Mouse (Mus musculus) cerebellum, adult 2 months (tissue): Measurements from ENCODE around the gene Clec14a. TPM values are rescaled to one million over a fixed set of nuclear protein-coding genes. Genes with fewer than 3 reads are reported as not detected.

Source experiments
- DNase-seq, 2 experiments: peaks; one replicate each; pipeline ENCODE4 v3.0.0; 2021
- H3K27ac ChIP-seq: fragments of 200-500 bp; 2 replicates; pipeline ENCODE4 v1.5.1; 2012; ENCODE audit warnings: low read length, control low read depth, inconsistent platforms; ENCODE audit not compliant: insufficient read depth
- H3K27me3 ChIP-seq: fragments of 200-500 bp; 2 replicates; pipeline ENCODE4 v1.6.1; 2012; ENCODE audit warnings: inconsistent platforms, mild to moderate bottlenecking, low read length, moderate library complexity; ENCODE audit not compliant: control insufficient read depth, insufficient read depth
- H3K4me1 ChIP-seq: fragments of 200-500 bp; 2 replicates; pipeline ENCODE4 v1.6.1; 2011; ENCODE audit warnings: low read length; ENCODE audit not compliant: control insufficient read depth, insufficient read depth
- H3K4me3 ChIP-seq: fragments of 200-500 bp; replicated peaks from 2 replicates; pipeline ENCODE3; 2011; ENCODE audit warnings: mild to moderate bottlenecking, low read depth, low read length, control low read depth; ENCODE audit not compliant: insufficient read depth
- CTCF ChIP-seq: fragments of 200-500 bp; IDR thresholded peaks from 2 replicates; pipeline ENCODE4 v1.5.1; 2011; ENCODE audit warnings: low read depth, mild to moderate bottlenecking, control low read depth, low read length, moderate library complexity, borderline replicate concordance; ENCODE audit not compliant: insufficient read depth
- POLR2A ChIP-seq: fragments of 200-500 bp; IDR thresholded peaks from 2 replicates; pipeline ENCODE4 v1.6.1; 2011; ENCODE audit warnings: low read length, control low read depth, borderline replicate concordance; ENCODE audit not compliant: insufficient read depth
- WGBS: fragments of 180-500 bp; shearing (Covaris S2); methylation state at CpG from one replicate; pipeline ENCODE4 v1.1.7; 2018; 5-methylcytosine and 5-hydroxymethylcytosine counted together
- polyA plus RNA-seq: library from polyadenylated mRNA; depleted of rRNA; stranded (reverse); fragments of >200 nt; gene quantifications from 2 replicates; pipeline ENCODE4 v1.2.3, GENCODE M21; 2012; rRNA removed

Clec14a gene
- polyA plus RNA-seq, 1 experiment = 2.5 TPM

DNA sequence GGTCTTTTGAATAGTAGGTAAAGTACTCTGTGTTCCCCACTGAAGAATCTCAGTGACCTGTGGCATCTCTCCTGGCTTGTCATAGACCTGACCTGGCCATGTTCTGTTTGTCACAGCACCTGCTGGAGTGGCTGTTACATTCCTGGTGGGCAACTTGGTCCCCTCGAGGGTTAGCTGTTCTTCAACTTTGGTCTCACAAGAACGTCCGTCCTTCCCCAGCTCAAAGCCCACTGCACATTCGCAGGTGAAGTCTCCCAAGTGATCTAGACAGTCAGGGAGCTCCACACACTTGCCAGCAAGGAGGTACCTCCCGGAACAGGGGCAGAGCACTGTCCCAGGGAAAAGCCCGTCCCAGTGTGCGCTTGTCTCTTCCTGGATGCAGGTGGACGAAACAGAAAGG, 1.3 kb downstream of the Clec14a start:
- H3K27ac ChIP-seq = no peak overlapping the region; the same call in 1 of the 2 replicates
- TF ChIP-seq POLR2A (no peak), CTCF (no peak)
- H3K27me3 ChIP-seq = no peaks in the 10 kb centered on the region
- H3K4me1 ChIP-seq = no peaks in the 10 kb centered on the region; the same call in 1 of the 2 replicates
- WGBS = 43% methylated on average over 8 of the region's 8 CpGs
- DNase-seq = no peak
- H3K4me3 ChIP-seq = no peak overlapping the region

DNA sequence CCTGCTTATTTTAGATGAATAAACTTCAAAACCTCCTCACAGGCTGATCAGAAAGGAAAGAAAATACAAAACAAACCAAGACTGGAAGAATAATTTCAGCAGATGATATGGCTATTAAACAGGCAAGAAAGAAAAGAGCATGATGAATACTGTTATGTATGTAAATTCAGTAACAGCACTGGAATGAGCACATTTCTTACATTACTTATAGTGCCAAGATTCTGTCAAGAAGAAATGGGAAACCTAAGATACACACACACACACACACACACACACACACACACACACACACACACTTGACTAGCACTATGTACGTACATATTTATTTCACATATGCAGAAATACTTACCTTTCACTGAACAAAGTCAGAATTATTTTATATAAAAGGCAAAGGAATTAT, 17.2 kb downstream of the Clec14a start:
- Histone ChIP-seq H3K4me1 (no peaks in the 10 kb centered on the region), H3K27ac (no peak overlapping the region), H3K27me3 (no peaks in the 10 kb centered on the region), H3K4me3 (no peak overlapping the region)
- no peak for TF ChIP-seq CTCF
- DNase-seq = no peak
- WGBS = 41% methylated on average over 1 of the region's 1 CpGs

DNA sequence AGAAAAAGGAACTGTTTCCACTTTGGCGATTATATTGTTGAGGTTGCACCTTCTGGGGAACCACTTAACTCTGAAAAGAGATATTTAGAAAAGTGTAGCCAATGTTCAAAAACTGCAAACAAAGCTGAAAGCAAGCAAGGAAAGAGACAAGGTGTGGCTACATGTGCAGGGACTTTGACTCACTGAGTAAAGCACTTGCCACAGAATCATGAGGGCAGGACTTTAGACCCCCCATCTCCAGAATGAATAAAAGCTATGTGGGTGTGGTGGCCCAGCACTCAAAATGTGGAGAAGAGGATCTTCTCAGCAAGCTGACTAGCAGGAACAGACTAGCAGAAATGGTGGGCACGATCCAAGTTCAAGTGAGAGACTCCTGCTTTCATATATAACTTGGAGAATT, 36.6 kb downstream of the Clec14a start:
- no peak for DNase-seq
- no peak overlapping the region for H3K4me3 ChIP-seq
- H3K27ac ChIP-seq = no peak overlapping the region
- H3K27me3 ChIP-seq = no peaks in the 10 kb centered on the region
- H3K4me1 ChIP-seq = no peaks in the 10 kb centered on the region
- TF ChIP-seq CTCF = no peak
- TF ChIP-seq POLR2A = no peak
- WGBS = 83% methylated on average over 2 of the region's 2 CpGs

DNA sequence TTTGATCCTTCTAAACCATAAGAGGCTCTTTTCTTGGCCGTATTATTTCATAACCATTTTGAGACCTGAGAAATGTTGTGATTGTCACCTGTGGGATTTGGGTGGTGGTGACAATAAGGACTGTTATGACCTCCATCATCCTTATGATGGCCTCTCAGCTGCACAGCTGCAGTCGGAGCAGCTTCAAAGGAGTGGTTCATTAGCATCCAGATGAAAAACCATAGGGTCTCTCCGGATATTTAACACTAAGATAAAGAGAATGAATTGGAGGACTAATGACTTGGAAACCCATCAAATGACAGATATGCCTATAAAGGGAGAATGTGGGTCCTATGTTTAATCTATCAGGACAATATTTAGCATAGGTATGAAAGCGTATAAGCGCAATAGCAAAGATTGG, 43.4 kb downstream of the Clec14a start:
- no peak overlapping the region for H3K4me3 ChIP-seq
- 80% methylated on average over 5 of the region's 5 CpGs for WGBS
- no peak for DNase-seq
- H3K27me3 ChIP-seq = no peaks in the 10 kb centered on the region
- no peak overlapping the region for H3K27ac ChIP-seq
- H3K4me1 ChIP-seq = no peaks in the 10 kb centered on the region
- TF ChIP-seq CTCF (no peak), POLR2A (no peak)

DNA sequence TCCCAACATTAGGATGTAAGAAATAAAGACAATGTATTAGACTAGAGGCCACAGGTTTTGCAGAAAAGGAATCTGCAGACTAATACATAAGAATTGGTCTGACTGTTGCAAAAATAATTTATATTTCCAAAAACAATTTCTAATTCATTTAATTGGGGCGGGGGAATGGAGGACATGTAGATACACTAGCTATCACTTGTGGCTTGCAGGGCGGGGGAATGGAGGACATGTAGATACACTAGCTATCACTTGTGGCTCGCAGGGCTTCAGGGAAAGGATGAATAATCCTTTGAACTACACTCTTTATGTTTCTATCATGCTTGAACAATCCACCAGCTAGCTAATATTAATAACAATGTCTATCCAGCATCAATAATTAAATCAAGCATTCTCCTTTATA, 50.0 kb downstream of the Clec14a start:
- Histone ChIP-seq H3K4me3 (no peak overlapping the region), H3K4me1 (no peaks in the 10 kb centered on the region), H3K27me3 (no peaks in the 10 kb centered on the region; the same call in 1 of the 2 replicates), H3K27ac (no peak overlapping the region)
- no peak for DNase-seq
- 85% methylated on average over 3 of the region's 3 CpGs for WGBS
- TF ChIP-seq CTCF (no peak), POLR2A (no peak)

DNA sequence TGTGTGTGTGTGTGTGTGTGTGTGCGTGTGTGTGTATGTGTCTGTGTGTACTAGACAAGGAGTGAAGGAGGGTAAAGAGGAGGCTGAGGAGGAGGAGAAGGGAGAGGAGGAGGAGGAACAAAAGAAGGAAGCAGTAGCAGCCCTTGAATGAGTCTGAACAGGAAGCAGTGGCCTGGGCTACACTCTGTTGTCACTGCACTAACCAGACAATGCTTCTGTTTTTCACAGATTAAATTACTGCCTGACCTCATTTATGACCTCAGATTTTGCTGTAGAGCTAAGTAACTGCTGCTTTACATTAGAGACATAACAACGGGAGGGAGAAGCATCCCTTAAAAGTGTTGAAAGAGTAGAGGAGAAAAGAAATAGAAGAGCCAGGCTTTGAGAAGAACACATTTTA, 52.9 kb downstream of the Clec14a start:
- no peak overlapping the region for H3K27ac ChIP-seq
- no peak for DNase-seq
- no peak overlapping the region for H3K4me3 ChIP-seq
- peaks cover 11% of the 10 kb centered on the region; the same call in 1 of the 2 replicates for H3K4me1 ChIP-seq
- TF ChIP-seq POLR2A (no peak), CTCF (no peak)
- 67% methylated on average over 2 of the region's 2 CpGs for WGBS
- no peaks in the 10 kb centered on the region; the same call in 1 of the 2 replicates for H3K27me3 ChIP-seq

Other genes starting within 250 kb of the Clec14a start
- gene Sstr1, start 57.5 kb downstream of the Clec14a start, polyA plus RNA-seq = 4.7 and 5.5 TPM in 2 replicates